Mouse (Mus musculus): Measurements from ENCODE around the gene Rmi2.

Gene Rmi2

DNA sequence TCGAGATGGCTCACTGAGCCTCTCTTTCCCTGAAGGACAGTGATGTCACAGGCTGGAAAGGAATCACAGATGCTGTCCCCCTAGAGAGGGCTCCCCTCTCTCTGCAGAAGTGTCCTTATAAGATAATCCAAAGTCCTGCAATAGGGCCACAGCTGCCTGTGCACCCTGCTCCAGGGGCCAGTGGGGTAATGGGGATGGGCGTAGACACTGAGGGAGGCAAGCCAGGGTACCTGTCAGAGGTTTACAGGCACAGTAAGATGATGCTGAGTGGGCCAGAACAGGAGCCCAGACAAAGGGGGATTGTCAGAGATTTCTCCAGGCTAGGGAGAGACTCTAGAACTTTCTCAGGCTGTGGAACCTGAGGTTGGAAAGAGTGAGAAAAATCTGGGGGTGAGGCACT is 32.6 kb downstream of the Rmi2 start:
- DNase-seq (ENCODE audit: low spot score) = no peak

DNA sequence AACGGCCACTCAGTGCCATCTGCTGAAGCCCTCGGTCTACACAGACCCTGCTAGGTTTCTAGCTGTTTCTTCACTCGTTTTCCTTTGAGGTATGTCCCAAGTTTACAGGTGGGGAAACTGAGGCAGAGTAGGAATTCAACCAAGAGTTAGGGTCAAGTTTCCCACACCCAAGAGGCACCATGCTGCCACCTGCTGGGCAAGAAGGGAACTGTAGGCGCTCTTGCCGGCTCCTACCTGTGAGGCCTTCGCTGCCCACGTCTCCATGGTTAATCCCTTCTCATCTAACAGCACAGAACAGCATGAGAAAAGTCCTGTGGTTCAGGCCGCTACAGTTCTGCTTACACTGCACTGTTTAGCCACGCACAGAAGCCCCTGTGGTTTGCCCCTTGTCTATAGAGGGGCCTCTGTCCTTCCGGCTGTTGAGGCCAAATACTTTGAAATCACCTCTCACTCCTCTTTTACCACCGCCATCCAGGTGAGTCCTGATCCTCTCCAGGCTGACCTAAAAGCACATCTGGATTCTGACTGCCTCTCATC is 33.1 kb downstream of the Rmi2 start:
- no peak for DNase-seq (ENCODE audit: low spot score)

DNA sequence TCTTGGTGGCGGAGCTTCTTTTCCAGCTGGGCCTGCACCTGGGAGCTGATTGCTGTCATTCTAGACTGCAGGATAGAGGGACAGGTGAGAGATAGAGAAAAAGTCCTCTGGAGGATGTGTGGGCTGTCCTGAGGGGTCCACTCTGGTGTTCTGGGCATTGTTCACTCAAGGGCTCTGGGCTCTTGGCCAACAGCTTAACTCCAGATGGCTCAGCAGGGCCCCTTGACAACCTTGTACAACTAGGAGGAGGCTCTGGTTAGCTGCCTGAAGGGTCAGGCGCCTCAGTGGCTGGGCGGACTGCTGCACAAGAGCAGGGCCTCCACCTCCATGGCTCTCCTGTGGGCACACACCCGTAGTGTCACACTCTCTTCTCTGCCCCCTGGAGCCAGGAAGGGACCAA is 36.1 kb downstream of the Rmi2 start:
- DNase-seq (ENCODE audit: low spot score) = no peak

DNA sequence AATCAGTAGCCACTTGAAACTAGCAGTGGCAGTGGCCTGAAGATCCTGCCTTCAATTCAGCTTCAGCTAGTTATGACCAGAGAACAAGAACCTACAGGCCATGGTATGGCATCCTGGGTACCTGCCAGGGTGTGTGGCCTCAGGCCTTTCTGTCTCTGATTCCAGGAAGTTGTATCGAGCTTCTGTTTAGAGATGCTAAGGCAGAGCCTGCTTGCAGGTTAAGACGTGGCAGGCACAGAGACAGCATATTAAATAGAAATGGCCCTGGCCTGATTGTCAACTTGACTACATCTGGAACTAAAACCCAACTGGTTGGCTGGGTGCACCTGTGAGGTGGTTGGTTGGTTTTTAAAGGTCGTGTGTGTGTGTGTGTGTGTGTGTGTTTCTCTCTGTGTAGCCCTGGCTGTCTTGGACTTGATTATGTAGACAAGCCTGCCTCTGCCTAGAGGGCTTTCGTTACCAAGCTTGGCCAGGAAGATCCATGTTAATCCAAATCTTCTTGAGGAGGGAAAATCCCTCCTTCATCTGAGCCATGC is 38.0 kb downstream of the Rmi2 start:
- no peak for DNase-seq (ENCODE audit: low spot score)

DNA sequence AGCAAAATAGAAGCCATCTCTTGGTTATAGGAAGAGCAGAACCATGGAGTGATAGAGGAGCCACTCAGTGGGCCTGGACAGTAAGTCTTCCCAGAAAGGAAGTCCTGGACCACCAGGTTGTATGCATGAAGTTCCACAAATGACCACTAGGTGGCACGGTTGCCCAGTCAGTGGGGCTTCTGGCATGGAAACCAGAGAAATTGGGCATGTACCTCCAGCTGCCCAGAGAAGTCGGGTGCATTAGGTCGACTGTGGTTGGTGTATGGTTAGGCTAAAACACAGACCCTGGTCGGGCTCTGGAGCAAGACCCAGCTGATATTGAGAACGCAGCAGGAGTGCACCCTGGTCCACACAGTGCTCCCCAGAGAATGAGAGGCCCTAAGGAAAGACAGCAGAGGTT is 38.8 kb downstream of the Rmi2 start:
- peak; percentile 57 for DNase-seq (ENCODE audit: low spot score)

DNA sequence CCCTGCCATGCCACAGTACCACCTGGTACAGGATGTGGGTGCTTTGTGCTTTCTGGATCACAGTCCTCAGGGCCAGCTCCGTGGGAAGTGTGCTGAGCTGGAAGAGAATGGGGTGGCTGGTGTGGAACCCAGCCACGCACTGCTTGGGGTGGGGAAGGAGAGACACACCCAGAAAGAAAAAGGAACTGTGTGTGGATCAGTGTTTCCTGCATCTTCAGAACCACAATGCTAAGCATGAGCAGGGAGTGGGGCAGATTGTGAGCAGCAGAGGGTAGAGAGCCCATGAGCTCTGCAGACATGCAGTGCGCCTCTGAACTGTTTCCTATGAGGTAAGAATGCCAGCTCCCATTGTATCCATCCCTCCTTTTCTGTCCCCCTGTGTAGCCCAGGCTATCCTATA is 43.4 kb downstream of the Rmi2 start:
- DNase-seq (ENCODE audit: low spot score) = no peak

DNA sequence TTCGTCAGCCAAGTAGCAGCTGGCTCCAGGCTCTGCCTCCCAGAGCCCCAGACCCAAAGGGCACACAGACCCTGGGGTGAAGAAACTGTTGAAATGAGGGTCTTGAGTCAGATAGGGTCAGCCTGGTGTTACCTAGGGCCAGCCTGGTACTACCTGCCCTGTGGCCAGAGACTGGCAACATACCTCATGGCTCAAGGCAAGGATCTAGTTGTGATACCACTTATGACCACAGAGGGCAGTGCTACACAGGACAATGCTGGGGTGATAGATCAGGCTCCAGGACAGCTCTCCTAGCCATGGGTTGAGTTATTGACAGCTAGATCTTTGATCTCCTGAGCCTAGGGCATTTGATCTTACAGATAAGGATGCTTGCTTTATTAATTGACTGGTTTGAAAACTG is 44.6 kb downstream of the Rmi2 start:
- peak; percentile 61 for DNase-seq (ENCODE audit: low spot score)

DNA sequence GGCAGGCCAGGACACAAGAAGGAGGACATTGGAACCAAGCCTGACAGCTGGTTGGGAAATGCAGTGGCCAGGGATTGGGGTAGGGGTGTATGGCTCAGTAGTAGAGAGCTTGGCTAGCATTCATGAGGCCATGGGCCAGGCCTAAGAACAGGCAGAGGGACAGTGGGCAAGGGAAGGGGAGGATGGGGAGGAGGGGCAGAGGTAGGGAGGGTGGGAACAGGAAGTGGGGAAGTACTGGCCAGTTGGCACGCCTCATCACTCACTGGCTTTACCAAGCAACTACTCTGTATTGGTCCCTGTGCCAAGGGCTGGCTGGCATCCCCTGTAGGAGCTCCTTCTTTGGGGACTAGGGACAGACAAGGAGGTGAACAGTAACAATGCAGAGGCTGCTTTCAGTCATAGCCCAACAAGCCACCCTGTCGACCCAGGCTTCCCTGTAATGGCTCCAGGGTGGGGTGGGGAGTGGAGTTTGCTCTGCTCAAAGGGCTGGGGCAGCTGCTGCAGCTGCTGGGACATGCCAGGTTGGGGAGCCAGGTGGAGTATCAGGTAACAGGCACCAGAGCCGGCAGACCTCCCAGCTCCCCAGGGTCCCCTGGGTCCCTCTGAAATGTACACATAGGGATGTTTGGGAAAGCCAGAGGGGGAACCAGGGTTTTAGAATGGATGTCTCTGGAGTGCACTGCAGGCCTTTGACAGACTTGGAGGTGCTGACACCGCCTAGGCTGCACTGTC is 46.5 kb downstream of the Rmi2 start:
- no peak for DNase-seq (ENCODE audit: low spot score)

DNA sequence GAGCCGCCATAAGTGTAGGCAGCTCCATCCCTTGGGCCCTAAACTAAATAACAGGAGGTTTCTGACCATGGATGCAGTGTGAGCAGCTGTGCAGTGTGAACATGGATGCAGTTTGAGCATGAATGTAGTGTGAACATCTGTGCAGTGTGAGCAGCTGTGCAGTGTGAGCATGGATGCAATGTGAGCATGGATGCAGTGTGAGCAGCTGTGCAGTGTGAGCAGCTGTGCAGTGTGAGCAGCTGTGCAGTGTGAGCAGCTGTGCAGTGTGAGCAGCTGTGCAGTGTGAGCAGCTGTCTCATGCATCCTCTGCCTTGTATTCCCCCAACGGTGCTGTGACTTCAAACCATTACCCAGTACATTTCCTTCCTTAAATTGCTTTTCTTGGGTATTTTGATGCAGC is 52.6 kb downstream of the Rmi2 start:
- no peak for DNase-seq (ENCODE audit: low spot score)

DNA sequence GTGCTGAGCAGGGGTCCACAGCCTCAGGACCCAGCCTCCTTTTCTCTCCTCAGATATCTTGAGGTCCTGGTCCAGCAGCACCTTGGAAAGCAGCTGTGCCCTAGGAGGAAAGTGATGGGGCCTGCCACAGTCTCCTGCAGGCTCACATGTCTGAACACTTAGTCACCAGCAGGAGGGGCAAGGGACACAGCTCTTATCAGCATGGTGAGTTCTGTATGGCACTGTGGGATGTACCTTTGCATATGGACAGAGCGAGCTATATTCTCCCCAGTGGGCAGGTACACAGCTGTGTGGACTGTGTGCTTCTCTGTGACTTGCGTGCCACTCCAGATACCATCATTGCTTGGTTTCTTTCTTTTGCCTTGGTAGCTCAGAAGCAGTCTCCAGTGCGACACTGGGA is 55.5 kb downstream of the Rmi2 start:
- DNase-seq (ENCODE audit: low spot score) = no peak

DNA sequence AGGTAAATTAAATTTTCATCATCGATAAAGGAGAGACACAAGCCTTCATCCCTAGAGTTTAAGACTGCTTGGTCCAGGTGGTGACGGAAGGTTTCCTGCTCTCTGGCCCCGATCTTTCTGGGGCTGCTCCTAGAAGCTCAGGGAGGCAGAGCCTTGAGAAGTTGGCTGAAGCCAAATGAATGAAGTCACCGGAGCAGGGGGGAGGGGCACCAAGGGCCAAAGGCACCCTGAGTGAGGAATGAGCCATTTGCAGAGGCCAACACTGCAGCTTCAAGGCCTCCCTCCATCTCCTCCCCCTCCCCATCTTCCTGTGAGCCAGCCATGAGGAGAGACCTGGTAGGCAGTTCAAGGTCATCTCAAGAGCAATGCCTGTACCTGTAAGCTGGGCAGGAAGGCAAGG is 58.3 kb downstream of the Rmi2 start:
- no peak for DNase-seq (ENCODE audit: low spot score)

DNA sequence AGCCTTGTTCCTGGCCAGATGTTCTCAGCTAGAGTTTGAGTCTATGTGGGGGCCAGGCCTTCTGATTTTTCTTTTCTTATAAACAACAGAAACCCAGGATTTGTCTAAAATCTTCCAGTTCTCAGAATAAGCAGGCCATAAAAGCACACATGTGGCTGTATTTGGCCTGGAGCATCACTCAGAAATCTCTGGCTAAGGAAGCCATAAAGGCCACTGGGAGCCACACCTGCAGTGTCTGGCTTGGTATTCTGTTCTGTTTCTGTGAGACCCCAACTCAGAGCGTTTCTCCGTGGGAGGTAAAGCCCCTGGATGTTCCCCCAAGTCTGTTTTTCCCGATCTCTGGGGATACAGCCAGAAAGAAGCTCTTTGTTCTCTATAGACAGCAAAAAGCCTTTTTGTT is 61.0 kb downstream of the Rmi2 start:
- DNase-seq (ENCODE audit: low spot score) = no peak

DNA sequence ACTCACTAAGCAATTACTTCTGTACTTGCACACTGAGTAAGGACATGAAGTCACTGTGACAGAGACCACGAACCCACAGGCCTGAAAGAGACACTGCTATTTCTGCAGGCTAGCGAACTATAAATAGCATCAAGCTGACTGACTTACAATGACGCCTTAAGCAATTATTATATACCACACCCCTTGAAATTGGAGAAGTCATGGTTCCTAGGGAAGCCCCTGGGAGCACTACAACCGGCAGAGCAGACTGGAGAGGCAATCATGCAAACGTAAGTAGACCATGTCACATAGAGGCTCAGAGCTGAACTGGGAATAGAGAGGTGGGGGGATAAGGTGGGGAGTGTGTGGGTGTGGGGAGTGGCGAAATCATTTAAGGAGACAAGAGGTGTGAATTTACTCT is 62.5 kb downstream of the Rmi2 start:
- no peak for DNase-seq (ENCODE audit: low spot score)

DNA sequence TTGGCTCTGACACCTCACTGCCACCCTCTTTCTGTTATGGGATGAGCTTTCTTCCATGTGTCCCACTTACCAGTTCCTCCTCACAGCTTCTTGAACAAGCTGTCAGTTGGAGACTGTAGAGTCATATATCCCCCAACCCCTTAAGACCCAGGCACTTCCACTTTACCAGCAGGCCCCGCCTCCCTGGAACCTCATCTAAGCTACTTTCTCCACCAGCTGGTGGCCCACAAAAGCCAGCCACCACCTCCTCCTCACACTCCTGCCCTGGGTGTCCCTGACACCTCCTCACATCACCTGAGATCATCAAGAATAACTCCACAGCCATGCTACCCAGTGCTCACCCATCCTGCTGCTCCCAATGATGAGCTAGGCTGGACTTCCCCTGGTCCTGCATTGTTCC is 65.9 kb downstream of the Rmi2 start:
- no peak for DNase-seq (ENCODE audit: low spot score)

DNA sequence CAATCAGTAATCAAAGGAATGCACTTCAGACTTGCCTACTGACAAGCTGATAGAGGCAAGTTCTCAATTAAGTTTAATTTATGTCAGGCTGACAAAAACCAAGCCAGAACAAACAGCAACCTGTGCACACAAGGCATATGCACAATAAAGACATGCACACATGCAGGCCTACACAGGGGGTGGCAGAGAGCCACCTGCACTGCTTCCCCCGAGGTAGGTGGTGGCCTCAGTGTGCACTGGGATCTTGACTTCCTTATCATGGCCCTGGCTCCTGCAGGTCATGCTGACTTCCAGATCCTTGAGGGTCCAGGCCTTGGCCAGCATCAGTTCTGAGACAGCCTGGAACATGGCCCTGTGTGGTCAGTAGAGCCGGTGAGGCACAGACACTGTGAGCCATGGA is 67.1 kb downstream of the Rmi2 start:
- DNase-seq (ENCODE audit: low spot score) = no peak

DNA sequence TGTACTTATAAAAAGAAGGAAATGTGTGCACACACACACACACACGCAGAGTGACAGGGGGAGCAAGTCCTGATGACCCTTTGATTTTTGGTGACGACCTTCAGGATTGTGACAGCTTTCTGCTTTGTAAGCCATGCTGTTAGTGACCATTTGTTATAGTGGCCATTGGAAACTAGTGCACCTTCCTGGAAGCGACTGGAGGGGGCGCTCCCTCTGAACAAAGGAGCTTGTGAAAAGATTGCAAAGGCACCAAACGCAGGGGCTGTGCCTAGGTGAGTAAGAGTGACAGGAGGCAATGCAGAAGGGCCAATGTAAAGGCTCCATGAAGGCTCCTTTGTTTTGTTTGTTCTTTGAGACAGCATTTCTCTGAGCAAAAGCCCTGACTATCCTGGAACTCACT is 68.0 kb downstream of the Rmi2 start:
- DNase-seq (ENCODE audit: low spot score) = no peak

DNA sequence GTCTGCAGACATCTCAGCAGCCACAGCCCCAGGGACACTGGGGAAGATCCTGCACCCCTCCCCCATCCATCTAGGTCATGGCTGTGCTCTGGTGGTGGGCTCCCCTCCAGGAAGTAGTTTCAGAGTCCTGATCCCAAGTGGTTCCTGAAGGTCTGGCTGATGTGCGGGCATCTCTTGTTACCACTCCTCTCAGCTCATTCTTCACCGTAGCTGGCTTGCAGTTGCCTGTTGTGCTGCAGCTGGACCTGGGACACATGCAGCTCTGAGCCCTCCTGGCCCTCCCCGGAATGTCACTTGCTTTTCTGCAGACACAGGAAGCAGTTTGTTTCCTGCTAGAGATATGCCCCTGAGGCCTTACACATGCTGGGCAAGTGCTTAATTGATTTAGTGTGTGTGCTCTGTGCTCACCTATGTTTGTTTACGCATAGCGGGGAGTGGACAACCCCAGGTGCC is 70.8 kb downstream of the Rmi2 start:
- no peak for DNase-seq (ENCODE audit: low spot score)

DNA sequence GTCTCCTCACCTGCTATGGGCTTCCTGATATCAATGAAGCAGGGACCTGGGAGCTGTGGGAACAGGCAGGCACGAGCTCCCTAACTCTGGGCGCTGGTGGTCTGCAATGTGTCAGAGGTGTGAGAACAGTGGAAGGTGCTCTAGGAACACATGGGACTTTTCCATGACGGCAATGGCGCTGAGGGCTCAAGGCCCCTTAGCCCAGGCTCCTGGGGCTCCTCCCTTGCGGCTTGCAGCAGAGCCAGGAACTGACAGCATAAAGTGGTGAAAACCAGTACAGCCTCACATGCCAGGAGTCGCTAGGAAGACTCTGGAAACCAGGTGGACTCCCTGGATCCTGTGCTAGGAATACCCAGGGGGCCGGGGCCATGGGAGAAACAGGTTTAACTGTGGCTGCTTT is 75.7 kb downstream of the Rmi2 start:
- DNase-seq (ENCODE audit: low spot score) = no peak

DNA sequence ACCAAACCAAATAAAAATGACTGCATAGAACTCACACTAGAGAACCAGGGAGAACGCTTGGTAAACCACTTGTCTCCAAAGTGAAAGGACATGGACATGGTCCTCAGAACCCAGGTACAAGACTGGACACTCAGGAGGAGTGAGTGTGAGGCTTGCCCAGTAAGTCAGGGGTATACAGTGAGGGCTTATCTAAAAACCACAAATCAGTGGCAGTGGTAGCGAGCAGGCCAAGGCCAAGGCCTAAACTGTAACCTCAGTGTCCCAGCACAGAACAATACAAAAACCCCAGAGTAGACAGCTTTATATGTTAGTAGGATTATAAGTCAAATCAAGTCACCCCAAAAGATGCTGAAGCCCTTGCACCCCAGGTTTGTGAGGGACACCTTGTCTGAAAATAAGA is 76.2 kb downstream of the Rmi2 start:
- no peak for DNase-seq (ENCODE audit: low spot score)

DNA sequence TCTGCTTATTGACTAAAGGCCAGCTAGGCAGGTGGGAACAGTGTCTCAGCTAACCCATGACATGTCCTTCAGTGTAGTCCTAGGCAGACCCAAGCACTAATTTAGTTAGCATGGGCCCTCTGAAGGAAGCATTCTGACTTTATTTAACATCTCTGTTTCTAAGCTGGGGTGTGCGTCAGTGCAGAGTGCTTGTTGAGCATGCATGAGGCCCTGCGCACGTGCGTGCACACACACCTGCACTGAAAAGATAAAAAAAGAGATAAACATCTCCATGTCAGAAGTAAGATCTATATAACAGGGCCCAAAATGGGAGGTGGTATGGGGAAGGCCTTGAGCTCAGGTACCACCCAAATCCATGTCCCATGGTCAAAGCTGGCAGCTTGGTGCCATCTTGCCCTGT is 80.2 kb downstream of the Rmi2 start:
- DNase-seq (ENCODE audit: low spot score) = no peak

DNA sequence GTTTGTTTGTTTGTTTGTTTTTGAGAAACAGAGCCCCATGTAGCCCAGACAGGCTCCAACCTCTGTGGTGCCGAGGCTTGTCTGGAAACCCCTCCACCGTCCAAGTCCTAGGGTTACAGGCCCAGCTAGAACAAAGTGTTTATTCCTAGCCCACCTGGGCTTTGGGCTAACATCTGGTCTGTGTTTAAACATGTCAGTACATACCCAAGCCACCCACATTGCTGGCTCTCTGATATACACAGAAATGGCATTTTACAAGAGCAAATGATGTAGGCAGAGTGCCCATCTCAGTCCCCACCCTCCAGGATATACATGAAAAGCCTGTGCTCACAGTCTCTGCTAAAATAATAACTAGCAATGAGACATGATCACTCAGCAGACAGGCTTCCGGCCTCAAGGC is 81.4 kb downstream of the Rmi2 start:
- DNase-seq (ENCODE audit: low spot score) = no peak

DNA sequence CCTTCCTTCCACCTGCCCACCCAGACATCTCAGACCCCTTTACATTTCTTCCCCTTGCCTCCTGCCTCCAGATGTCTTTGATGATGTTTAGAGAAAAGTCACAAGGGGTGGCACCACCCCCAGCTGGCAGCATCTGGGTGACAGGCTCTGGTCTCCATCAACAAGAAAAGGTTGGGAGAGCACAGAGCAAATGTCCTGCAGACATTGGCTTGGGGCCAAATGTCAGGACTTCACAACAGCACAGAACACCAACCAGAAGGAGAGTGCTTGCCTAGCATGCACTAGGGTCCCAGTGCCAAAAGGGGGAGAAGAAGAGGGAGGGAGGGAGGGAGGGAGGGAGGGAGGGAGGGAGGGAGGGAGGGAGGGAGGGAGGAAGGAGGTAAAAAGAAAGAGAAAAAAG is 85.0 kb downstream of the Rmi2 start:
- no peak for DNase-seq (ENCODE audit: low spot score)

DNA sequence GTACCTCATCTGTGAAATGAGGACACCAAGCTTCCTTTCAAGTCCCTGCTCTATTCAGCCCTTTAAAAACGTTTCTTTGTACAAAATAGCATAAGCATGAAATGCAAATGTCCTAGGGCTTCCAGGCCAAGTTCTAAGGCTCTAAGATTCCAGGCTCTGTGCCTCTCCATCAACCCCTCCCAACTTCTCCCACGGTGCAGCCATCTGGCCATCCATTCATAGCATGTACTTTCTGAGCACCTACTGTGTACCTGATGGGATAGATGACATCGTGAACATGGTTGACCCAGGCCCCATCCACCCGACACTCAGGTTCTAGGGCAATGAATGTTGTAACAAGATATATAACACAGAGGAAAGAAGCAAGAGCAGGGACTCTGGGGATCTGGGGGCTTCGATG is 88.7 kb downstream of the Rmi2 start:
- DNase-seq (ENCODE audit: low spot score) = no peak

DNA sequence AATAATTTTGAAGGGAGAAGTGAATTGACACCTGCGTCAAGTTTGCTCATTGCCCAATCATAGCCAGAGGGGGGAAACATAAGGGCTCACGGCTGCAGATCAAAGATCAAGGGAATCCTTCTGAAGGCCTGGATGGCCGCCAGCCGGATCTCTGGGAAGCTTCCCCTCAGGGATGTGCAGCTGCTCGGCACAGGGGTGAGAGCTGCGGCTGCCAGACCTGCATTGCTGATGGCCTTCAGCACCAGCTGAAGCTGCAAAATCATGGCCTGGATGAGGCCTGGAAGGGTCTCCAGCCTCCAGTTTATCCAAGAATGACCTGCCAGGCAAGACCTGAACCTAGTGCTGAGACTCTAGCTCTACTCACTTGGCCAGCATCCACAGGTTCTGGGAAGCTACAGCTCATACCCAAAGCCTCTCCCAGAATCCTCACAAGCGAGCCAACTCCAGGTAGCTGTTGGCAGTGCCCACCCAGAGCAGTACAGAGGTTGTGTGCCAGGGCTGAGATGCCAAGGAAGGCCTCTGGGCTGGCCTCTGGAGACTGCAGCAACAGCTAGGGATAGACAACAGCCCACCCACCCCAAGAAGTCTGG is 90.8 kb downstream of the Rmi2 start:
- no peak for DNase-seq (ENCODE audit: low spot score)
